ENCODE assay signal across 28 mouse cellular contexts in the genomic region with DNA sequence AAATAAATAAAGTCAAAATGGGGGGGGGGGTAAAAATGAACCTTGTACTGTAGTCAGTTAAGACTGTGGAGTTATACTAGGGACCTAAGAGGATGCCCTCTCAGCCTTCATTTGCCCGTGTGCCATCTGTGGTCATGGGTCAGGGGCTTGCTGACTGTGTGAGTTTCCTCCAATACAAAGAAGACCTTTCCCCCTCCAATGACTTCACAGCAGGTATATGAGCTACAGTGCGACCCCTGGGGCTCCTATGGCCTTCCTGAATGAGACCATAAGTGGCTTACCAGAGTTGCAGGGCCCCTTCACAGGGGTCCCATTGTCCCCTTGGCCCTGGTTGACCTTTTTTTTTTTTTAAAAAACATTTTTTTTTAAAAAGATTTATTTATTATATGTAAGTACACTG. TPM values are rescaled to one million over a fixed set of nuclear protein-coding genes. Genes with fewer than 3 reads are reported as not detected.
A peak's percentile ranks its signal among the peaks of the same experiment; 100 is the strongest.
DNase-seq lines count a peak whose midpoint lies in the region; ATAC-seq and TF ChIP-seq lines count a peak whose summit lies in the region.
"Had no signal": no experiment of that assay in that cellular context is flagged by ENCODE, and none has a peak within 500 bp of the region (broad histone marks: within the 10 kb centered on the region; RNA-seq: fewer than 3 reads in every experiment).

No protein-coding gene starts in this region.

- no peak overlapping the region for H3K4me2 ChIP-seq in heart, embryonic 12.5 days
- H3K4me2 ChIP-seq in midbrain, embryonic 11.5 days = no peak overlapping the region
- no peak overlapping the region for H3K4me2 ChIP-seq in midbrain, embryonic 15.5 days

- TF ChIP-seq EP300 in ES-Bruce4 (IDR thresholded peaks at IDR 0.05; ENCODE audit: insufficient read depth, low read depth, low read length) = peak; percentile 47; the same call in 1 of the 2 replicates

- H3K27ac ChIP-seq in heart, embryonic 12.5 days (ENCODE audit: poor library complexity, severe bottlenecking) = no peak overlapping the region
- no peak overlapping the region for H3K27ac ChIP-seq in midbrain, embryonic 11.5 days (ENCODE audit: low read depth, low read length)
- H3K27ac ChIP-seq in midbrain, embryonic 15.5 days = no peak overlapping the region
- H3K27ac ChIP-seq in ES-Bruce4 (ENCODE audit: insufficient read depth, low read length) (peak overlapping the region; percentile 53; the same call in 1 of the 2 replicates), ES-E14 (ENCODE audit: insufficient read depth, low read depth, low read length, poor library complexity, severe bottlenecking) (peak overlapping the region; percentile 89)

- H3K9me3 ChIP-seq in heart, embryonic 12.5 days (replicated peaks) = no peaks in the 10 kb centered on the region
- no peaks in the 10 kb centered on the region for H3K9me3 ChIP-seq in midbrain, embryonic 11.5 days (ENCODE audit: control insufficient read depth, low read length)
- H3K9me3 ChIP-seq in midbrain, embryonic 15.5 days = no peaks in the 10 kb centered on the region
- H3K9me3 ChIP-seq in ES-Bruce4 (replicated peaks; ENCODE audit: control insufficient read depth, insufficient read depth, low read length, poor library complexity, severe bottlenecking) (no peaks in the 10 kb centered on the region), ES-E14 (ENCODE audit: control insufficient read depth, insufficient read depth, low read depth, low read length) (no peaks in the 10 kb centered on the region)
- H3K9me3 ChIP-seq: G1E had no signal

- TF ChIP-seq POLR2A in ES-Bruce4 (IDR thresholded peaks at IDR 0.05; ENCODE audit: insufficient read depth, low read length) = no peak

- WGBS in heart, embryonic 12.5 days = 74% methylated on average over 2 of the region's 2 CpGs
- WGBS in midbrain, embryonic 11.5 days = 46% methylated on average over 2 of the region's 2 CpGs
- 35% methylated on average over 2 of the region's 2 CpGs for WGBS in midbrain, embryonic 15.5 days

- in situ Hi-C loops in ES-E14 (cut with MboI; ENCODE audit: low sequenced_read_pairs in 2 of 2, unreplicated experiment in 2 of 2) = no loop called here

- H3K9ac ChIP-seq in heart, embryonic 12.5 days = no peak overlapping the region
- no peak overlapping the region for H3K9ac ChIP-seq in midbrain, embryonic 11.5 days (ENCODE audit: low read length)
- H3K9ac ChIP-seq in midbrain, embryonic 15.5 days = no peak overlapping the region
- H3K9ac ChIP-seq in ES-Bruce4 (ENCODE audit: low read depth, poor library complexity, severe bottlenecking) (no peak overlapping the region), ES-E14 (ENCODE audit: insufficient read depth, low read depth, low read length, poor library complexity, severe bottlenecking) (no peak overlapping the region; the same call in 1 of the 2 replicates)

- no peak for ATAC-seq in heart, embryonic 12.5 days (ENCODE audit: insufficient number of reproducible peaks, low FRiP score)
- ATAC-seq in midbrain, embryonic 11.5 days (ENCODE audit: low FRiP score) = no peak
- ATAC-seq in midbrain, embryonic 15.5 days (replicated peaks) = no peak
- ATAC-seq: activated CD4-positive, CD25-positive, alpha-beta regulatory T cell, adult 4 months; CD4-positive, CD25-positive, alpha-beta regulatory T cell, adult 4 months; Patski had no signal

- peaks cover 21% of the 10 kb centered on the region for H3K27me3 ChIP-seq in heart, embryonic 12.5 days (replicated peaks)
- H3K27me3 ChIP-seq in midbrain, embryonic 11.5 days (ENCODE audit: control insufficient read depth, insufficient read depth, low read length) = no peaks in the 10 kb centered on the region
- no peaks in the 10 kb centered on the region for H3K27me3 ChIP-seq in midbrain, embryonic 15.5 days (replicated peaks)
- no peaks in the 10 kb centered on the region for H3K27me3 ChIP-seq in ES-Bruce4 (ENCODE audit: control insufficient read depth, insufficient read depth, low read length, poor library complexity, severe bottlenecking)
- H3K27me3 ChIP-seq: CH12.LX, Patski had no signal

- TF ChIP-seq CTCF in ES-Bruce4 (IDR thresholded peaks at IDR 0.05; ENCODE audit: low read depth, low read length) = no peak

- H3K4me1 ChIP-seq in heart, embryonic 12.5 days (replicated peaks) = peaks cover 2% of the 10 kb centered on the region; the same call in 1 of the 2 replicates
- H3K4me1 ChIP-seq in midbrain, embryonic 11.5 days (ENCODE audit: control insufficient read depth, insufficient read depth, low read length) = peaks cover 3% of the 10 kb centered on the region; the same call in 1 of the 2 replicates
- peaks cover 5% of the 10 kb centered on the region; the same call in 1 of the 2 replicates for H3K4me1 ChIP-seq in midbrain, embryonic 15.5 days
- peaks cover 9% of the 10 kb centered on the region for H3K4me1 ChIP-seq in ES-Bruce4 (ENCODE audit: control insufficient read depth, insufficient read depth, low read length)
- H3K4me1 ChIP-seq in ES-E14 (ENCODE audit: control insufficient read depth in 2 of 2, insufficient read depth in 2 of 2, low read length in 2 of 2, poor library complexity in 1 of 2) = peaks cover 17 to 28% of the 10 kb centered on the region in 2 experiments

- no peaks in the 10 kb centered on the region for H3K36me3 ChIP-seq in heart, embryonic 12.5 days
- no peaks in the 10 kb centered on the region for H3K36me3 ChIP-seq in midbrain, embryonic 11.5 days (ENCODE audit: control insufficient read depth, insufficient read depth, low read length)
- H3K36me3 ChIP-seq in midbrain, embryonic 15.5 days (replicated peaks) = no peaks in the 10 kb centered on the region
- no peaks in the 10 kb centered on the region for H3K36me3 ChIP-seq in ES-Bruce4 (ENCODE audit: control insufficient read depth, insufficient read depth, low read length, poor library complexity, severe bottlenecking)
- H3K36me3 ChIP-seq in ES-E14 (ENCODE audit: control insufficient read depth, insufficient read depth, low read length, poor library complexity, severe bottlenecking) = no peaks in the 10 kb centered on the region
- H3K36me3 ChIP-seq: G1E had no signal

- peak; percentile 67 for DNase-seq in heart, adult 11 months
- peak; percentile 62 for DNase-seq in midbrain, embryonic 11.5 days (ENCODE audit: low spot score, missing footprints)
- DNase-seq in ES-E14 (ENCODE audit: low read depth, low spot score) = no peak
- no peak for DNase-seq in frontal cortex, adult 2 months (ENCODE audit: extremely low spot score in 1 of 2, low spot score in 1 of 2)
- no peak for DNase-seq in kidney, adult 9 months
- DNase-seq: adrenal gland, adult 2 months; adrenal gland, adult 8-10 months; adrenal gland, postnatal 10 days; adrenal gland, postnatal 14 days; adrenal gland, postnatal 25 days; adrenal gland, postnatal 36 days; B cell, adult 2 months; cerebellum, adult 11 months; cerebellum, adult 11-12 months; cerebellum, adult 18-20 months; cerebellum, adult 2 months had no signal

- no peak overlapping the region for H3K4me3 ChIP-seq in heart, embryonic 12.5 days
- no peak overlapping the region for H3K4me3 ChIP-seq in midbrain, embryonic 11.5 days (ENCODE audit: low read depth, low read length)
- H3K4me3 ChIP-seq in midbrain, embryonic 15.5 days = no peak overlapping the region
- H3K4me3 ChIP-seq in ES-Bruce4 (ENCODE audit: low read depth, low read length) (no peak overlapping the region), ES-E14 (ENCODE audit: insufficient read depth in 1 of 2, low read depth in 1 of 2, low read length in 2 of 2, poor library complexity in 1 of 2, severe bottlenecking in 1 of 2) (no peak overlapping the region)

RNA-seq across cellular contexts. Expression of a gene that starts 5.6 kb away (rescaled TPM):
- polyA plus RNA-seq in heart, embryonic 12.5 days (2016; fragmentation: Nextera tagmentation; extraction: Ambion mirVana) = 3.0 and 3.1 TPM in 2 replicates
- 8.0 and 9.5 TPM in 2 replicates for polyA plus RNA-seq in midbrain, embryonic 11.5 days (2014; fragmentation: Nextera tagmentation; extraction: Ambion mirVana)
- polyA plus RNA-seq in midbrain, embryonic 15.5 days (2015; fragmentation: Nextera tagmentation; extraction: Ambion mirVana) = 14.9 and 18.8 TPM in 2 replicates
- polyA plus RNA-seq in ES-Bruce4 (2011; ENCODE audit: insufficient read depth, insufficient read length, low read depth, missing spikeins) = 501 and 504 TPM in 2 replicates
- 274 and 585 TPM in 2 replicates for total RNA-seq in ES-E14 (2012; rRNA removed)
- 28.8 and 33.2 TPM in 2 replicates for polyA plus RNA-seq in frontal cortex, adult 2 months (2012; rRNA removed)
- polyA plus RNA-seq: CD4-positive, CD25-positive, alpha-beta regulatory T cell, adult 4 months; G1E had no signal

RNA-seq across cellular contexts. Expression of a gene that starts 5.6 kb away (rescaled TPM):
- polyA plus RNA-seq in heart, embryonic 12.5 days (2016; fragmentation: Nextera tagmentation; extraction: Ambion mirVana) = 442 and 446 TPM in 2 replicates
- polyA plus RNA-seq in midbrain, embryonic 11.5 days (2014; fragmentation: Nextera tagmentation; extraction: Ambion mirVana) = 198 and 207 TPM in 2 replicates
- 135 and 145 TPM in 2 replicates for polyA plus RNA-seq in midbrain, embryonic 15.5 days (2015; fragmentation: Nextera tagmentation; extraction: Ambion mirVana)
- polyA plus RNA-seq in ES-Bruce4 (2011; ENCODE audit: insufficient read depth, insufficient read length, low read depth, missing spikeins) = 720 and 786 TPM in 2 replicates
- total RNA-seq in ES-E14 (2012; rRNA removed) = 679 and 1,158 TPM in 2 replicates
- polyA plus RNA-seq in frontal cortex, adult 2 months (2012; rRNA removed) = 46.6 and 48.9 TPM in 2 replicates

RNA-seq across cellular contexts. Expression of a gene that starts 5.7 kb away (rescaled TPM):
- polyA plus RNA-seq in heart, embryonic 12.5 days (2016; fragmentation: Nextera tagmentation; extraction: Ambion mirVana) = not detected in 2 replicates
- not detected in 2 replicates for polyA plus RNA-seq in midbrain, embryonic 11.5 days (2014; fragmentation: Nextera tagmentation; extraction: Ambion mirVana)
- polyA plus RNA-seq in midbrain, embryonic 15.5 days (2015; fragmentation: Nextera tagmentation; extraction: Ambion mirVana) = not detected in 2 replicates
- 3.1 TPM in 1 of 2 replicates, not detected in the other for polyA plus RNA-seq in ES-Bruce4 (2011; ENCODE audit: insufficient read depth, insufficient read length, low read depth, missing spikeins)
- not detected in 2 replicates for total RNA-seq in ES-E14 (2012; rRNA removed)
- not detected in 2 replicates for polyA plus RNA-seq in frontal cortex, adult 2 months (2012; rRNA removed)
- total RNA-seq: adrenal gland, adult 2 months; adrenal gland, adult 8-10 months; adrenal gland, postnatal 10 days; adrenal gland, postnatal 14 days; adrenal gland, postnatal 25 days; adrenal gland, postnatal 36 days; adrenal gland, postnatal 4 days; CH12.LX; G1E; MEL had no signal
- polyA plus RNA-seq: activated CD4-positive, CD25-positive, alpha-beta regulatory T cell, adult 4 months; adrenal gland, adult 2 months; brain, embryonic 14.5 days; C2C12; cerebellum, adult 2 months; G1E had no signal

RNA-seq across cellular contexts. Expression of a gene that starts 11.3 kb away (rescaled TPM):
- polyA plus RNA-seq in heart, embryonic 12.5 days (2016; fragmentation: Nextera tagmentation; extraction: Ambion mirVana) = 1.8 and 2.0 TPM in 2 replicates
- polyA plus RNA-seq in midbrain, embryonic 11.5 days (2014; fragmentation: Nextera tagmentation; extraction: Ambion mirVana) = 0.20 TPM in 1 of 2 replicates, not detected in the other
- 0.65 and 1.1 TPM in 2 replicates for polyA plus RNA-seq in midbrain, embryonic 15.5 days (2015; fragmentation: Nextera tagmentation; extraction: Ambion mirVana)
- 1.8 and 3.9 TPM in 2 replicates for polyA plus RNA-seq in ES-Bruce4 (2011; ENCODE audit: insufficient read depth, insufficient read length, low read depth, missing spikeins)
- total RNA-seq in ES-E14 (2012; rRNA removed) = 7.7 and 18.6 TPM in 2 replicates
- polyA plus RNA-seq in frontal cortex, adult 2 months (2012; rRNA removed) = 0.15 TPM in 1 of 2 replicates, not detected in the other
- polyA plus RNA-seq: activated CD4-positive, CD25-positive, alpha-beta regulatory T cell, adult 4 months; CD4-positive, CD25-positive, alpha-beta regulatory T cell, adult 4 months; cerebellum, adult 2 months had no signal

RNA-seq across cellular contexts. Expression of a gene that starts 20.2 kb away (rescaled TPM):
- 13.7 and 13.9 TPM in 2 replicates for polyA plus RNA-seq in heart, embryonic 12.5 days (2016; fragmentation: Nextera tagmentation; extraction: Ambion mirVana)
- 10.2 and 12.5 TPM in 2 replicates for polyA plus RNA-seq in midbrain, embryonic 11.5 days (2014; fragmentation: Nextera tagmentation; extraction: Ambion mirVana)
- 6.2 and 8.4 TPM in 2 replicates for polyA plus RNA-seq in midbrain, embryonic 15.5 days (2015; fragmentation: Nextera tagmentation; extraction: Ambion mirVana)
- 9.4 and 9.7 TPM in 2 replicates for polyA plus RNA-seq in ES-Bruce4 (2011; ENCODE audit: insufficient read depth, insufficient read length, low read depth, missing spikeins)
- total RNA-seq in ES-E14 (2012; rRNA removed) = 10.0 and 12.5 TPM in 2 replicates
- 6.9 and 7.1 TPM in 2 replicates for polyA plus RNA-seq in frontal cortex, adult 2 months (2012; rRNA removed)

Comparison
In these comparisons a context has a peak if more than half of its experiments do, and no peak if none do; other contexts are left out.
1. DNase-seq: peak in heart, adult 11 months (single experiment) and midbrain, embryonic 11.5 days (single experiment); none in ES-E14 (single experiment), frontal cortex, adult 2 months (0 of 2) and kidney, adult 9 months (single experiment).
2. H3K27ac ChIP-seq: peak in ES-Bruce4 (single experiment) and ES-E14 (single experiment); none in heart, embryonic 12.5 days (single experiment), midbrain, embryonic 11.5 days (single experiment) and midbrain, embryonic 15.5 days (single experiment).
3. RNA of a gene that starts 5.6 kb away (polyA plus RNA-seq): 501 to 504 TPM in ES-Bruce4; 28.8 to 33.2 TPM in frontal cortex, adult 2 months, 14.9 to 18.8 TPM in midbrain, embryonic 15.5 days, 8.0 to 9.5 TPM in midbrain, embryonic 11.5 days and 3.0 to 3.1 TPM in heart, embryonic 12.5 days; every median in the first group is over 10 times any median in the second.